Mouse (Mus musculus) forebrain, postnatal 0 days (tissue): ENCODE measurements around the gene Trmt44. TPM values are rescaled to one million over a fixed set of nuclear protein-coding genes. Genes with fewer than 3 reads are reported as not detected.

Experiments
- ATAC-seq: fragments of 200-750 bp; cut with Nextera tagmentation; 2 replicates; pipeline ENCODE4 v1.8.0; 2017; ENCODE audit warnings: mild to moderate bottlenecking, moderate library complexity
- DNase-seq: peaks from one replicate; pipeline ENCODE4 v3.0.0-alpha.2; 2015
- H3K27ac ChIP-seq: fragments of 300-500 bp; sonication (generic); 2 replicates; pipeline ENCODE4 v1.5.1; 2014; ENCODE audit warnings: low read depth, mild to moderate bottlenecking, antibody characterized with exemption, low read length, moderate library complexity, mixed read lengths
- H3K27me3 ChIP-seq: fragments of 300-500 bp; sonication (generic); 2 replicates; pipeline ENCODE4 v1.6.1; 2014; ENCODE audit warnings: mild to moderate bottlenecking, low read length, mixed read lengths; ENCODE audit not compliant: insufficient read depth
- H3K36me3 ChIP-seq: fragments of 300-500 bp; sonication (generic); 2 replicates; pipeline ENCODE4 v1.6.1; 2014; ENCODE audit warnings: mild to moderate bottlenecking, moderate library complexity; ENCODE audit not compliant: insufficient read depth
- H3K4me1 ChIP-seq: fragments of 300-500 bp; sonication (generic); 2 replicates; pipeline ENCODE4 v1.6.1; 2014; ENCODE audit warnings: antibody characterized with exemption; ENCODE audit not compliant: insufficient read depth
- H3K4me2 ChIP-seq: fragments of 300-500 bp; sonication (generic); 2 replicates; pipeline ENCODE4 v1.6.1; 2014; ENCODE audit warnings: low read depth, mild to moderate bottlenecking, moderate library complexity
- H3K4me3 ChIP-seq: fragments of 300-500 bp; sonication (generic); 2 replicates; pipeline ENCODE4 v1.5.1; 2014; ENCODE audit warnings: low read depth, low read length, mixed read lengths
- H3K9ac ChIP-seq: fragments of 300-500 bp; sonication (generic); 2 replicates; pipeline ENCODE4 v1.6.1; 2014; ENCODE audit warnings: mild to moderate bottlenecking
- H3K9me3 ChIP-seq: fragments of 300-500 bp; sonication (generic); 2 replicates; pipeline ENCODE4 v1.6.1; 2016; ENCODE audit warnings: low read length
- CTCF ChIP-seq: sonication (generic); IDR thresholded peaks from 2 replicates; pipeline ENCODE4 v1.5.1; 2016; ENCODE audit warnings: antibody characterized with exemption, control low read depth, low read depth
- WGBS: fragments of 180-500 bp; shearing (Covaris S2); extraction: QIAGEN DNeasy Blood & Tissue Kit; methylation state at CpG from one replicate; pipeline ENCODE4 v1.1.7; 2014; 5-methylcytosine and 5-hydroxymethylcytosine counted together
- polyA plus RNA-seq: library from polyadenylated mRNA; unstranded; fragments of >200 nt; fragmentation: Nextera tagmentation; extraction: Ambion mirVana; gene quantifications from 2 replicates; pipeline ENCODE4 v1.2.1, GENCODE M21; 2015
- total RNA-seq: library from RNA; depleted of rRNA; stranded (reverse); fragments of >200 nt; gene quantifications from 2 replicates; pipeline ENCODE4 v1.2.3, GENCODE M21; 2014

Trmt44 gene
- total and polyA plus RNA-seq, 2 experiments from 2014 or later, result 3.5 to 12.3 TPM

GRCm38 (mm10) chr5:35579247-35579893, 4.5 kb upstream of the Trmt44 start:
- Histone ChIP-seq H3K36me3 (no peaks in the 10 kb centered on the region), H3K9me3 (no peaks in the 10 kb centered on the region), H3K27ac (no peak overlapping the region), H3K27me3 (no peaks in the 10 kb centered on the region), H3K4me3 (no peak overlapping the region), H3K4me1 (peaks cover 18% of the 10 kb centered on the region), H3K4me2 (no peak overlapping the region), H3K9ac (no peak overlapping the region)
- ATAC-seq (no peak), DNase-seq (no peak)
- no peak for TF ChIP-seq CTCF
- 62% methylated on average over 5 of the region's 5 CpGs for WGBS

- Histone ChIP-seq H3K4me2 (no peak overlapping the region), H3K36me3 (0 out of 2 replicates have a peak, but pooled peaks cover 2% of the 10 kb centered on the region), H3K4me1 (peaks cover 18% of the 10 kb centered on the region), H3K27me3 (no peaks in the 10 kb centered on the region), H3K4me3 (no peak overlapping the region), H3K9me3 (no peaks in the 10 kb centered on the region), H3K9ac (no peak overlapping the region), H3K27ac (no peak overlapping the region)
- DNase-seq (no peak), ATAC-seq (no peak)
- 72% methylated on average over 2 of the region's 2 CpGs for WGBS
- no peak for TF ChIP-seq CTCF
Observed at GRCm38 (mm10) chr5:35578411-35578810, 3.5 kb upstream of the Trmt44 start.

- ATAC-seq (no peak), DNase-seq (no peak)
- Histone ChIP-seq H3K36me3 (peaks cover 10% of the 10 kb centered on the region; the same call in 1 of the 2 replicates), H3K9me3 (no peaks in the 10 kb centered on the region), H3K27me3 (no peaks in the 10 kb centered on the region), H3K27ac (no peak overlapping the region), H3K9ac (no peak overlapping the region), H3K4me2 (no peak overlapping the region), H3K4me3 (no peak overlapping the region), H3K4me1 (peaks cover 10% of the 10 kb centered on the region)
- no peak for TF ChIP-seq CTCF
- 90% methylated on average over 10 of the region's 10 CpGs for WGBS
Observed at GRCm38 (mm10) chr5:35576409-35577020, 1.6 kb upstream of the Trmt44 start.

- Histone ChIP-seq H3K4me2 (no peak overlapping the region), H3K9ac (no peak overlapping the region), H3K9me3 (no peaks in the 10 kb centered on the region), H3K36me3 (peaks cover 55% of the 10 kb centered on the region), H3K27me3 (no peaks in the 10 kb centered on the region), H3K4me1 (peaks cover 10% of the 10 kb centered on the region), H3K27ac (no peak overlapping the region), H3K4me3 (no peak overlapping the region)
- ATAC-seq (no peak), DNase-seq (no peak)
- 93% methylated on average over 6 of the region's 6 CpGs for WGBS
- no peak for TF ChIP-seq CTCF
Observed at GRCm38 (mm10) chr5:35571546-35571945, 3.3 kb downstream of the Trmt44 start.

DNA sequence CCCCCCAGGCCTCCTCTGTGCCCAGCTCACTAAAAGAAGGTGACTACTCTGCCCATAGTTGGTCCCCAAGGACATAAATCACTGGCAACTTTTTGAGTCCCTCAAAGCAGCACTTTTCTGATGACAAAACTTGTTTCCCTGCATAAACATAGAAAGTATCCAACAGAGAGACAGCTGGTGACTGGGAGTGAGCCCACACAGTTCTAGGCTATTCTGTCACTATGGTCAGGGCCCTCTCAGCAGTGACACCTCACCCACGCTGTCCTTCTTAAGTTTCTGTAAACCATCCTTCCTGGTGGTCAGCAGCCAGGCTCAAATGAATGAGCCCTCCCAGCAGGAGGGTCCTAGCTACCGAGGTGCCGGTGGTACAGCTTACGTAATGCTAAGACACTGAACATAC, 8.2 kb downstream of the Trmt44 start:
- peaks cover 93% of the 10 kb centered on the region for H3K36me3 ChIP-seq
- WGBS, result 87% methylated on average over 4 of the region's 4 CpGs

GRCm38 (mm10) chr5:35565217-35565616, 9.7 kb downstream of the Trmt44 start:
- DNase-seq (no peak), ATAC-seq (no peak)
- H3K4me3 ChIP-seq, result no peak overlapping the region
- TF ChIP-seq CTCF, result no peak
- H3K9me3 ChIP-seq, result no peaks in the 10 kb centered on the region
- H3K4me2 ChIP-seq, result no peak overlapping the region
- peaks cover 89% of the 10 kb centered on the region for H3K36me3 ChIP-seq
- H3K27ac ChIP-seq, result no peak overlapping the region
- H3K4me1 ChIP-seq, result no peaks in the 10 kb centered on the region
- no peaks in the 10 kb centered on the region for H3K27me3 ChIP-seq
- H3K9ac ChIP-seq, result no peak overlapping the region
- 89% methylated on average over 9 of the region's 9 CpGs for WGBS

More for the DNA sequence above, 8.2 kb downstream of the Trmt44 start:
- Histone ChIP-seq H3K4me1 (no peaks in the 10 kb centered on the region), H3K9ac (no peak overlapping the region), H3K4me2 (no peak overlapping the region), H3K4me3 (no peak overlapping the region), H3K27ac (no peak overlapping the region), H3K27me3 (no peaks in the 10 kb centered on the region), H3K9me3 (no peaks in the 10 kb centered on the region)
- no peak for TF ChIP-seq CTCF
- ATAC-seq (no peak), DNase-seq (no peak)

- 4% methylated on average over 1 of the region's 1 CpGs for WGBS
- H3K36me3 ChIP-seq, result peaks cover 88% of the 10 kb centered on the region
- peak; percentile 55 for DNase-seq
- no peak overlapping the region for H3K9ac ChIP-seq
- no peak overlapping the region for H3K4me2 ChIP-seq
- H3K4me1 ChIP-seq, result no peaks in the 10 kb centered on the region
- H3K9me3 ChIP-seq, result no peaks in the 10 kb centered on the region
- no peak overlapping the region for H3K4me3 ChIP-seq
- H3K27me3 ChIP-seq, result no peaks in the 10 kb centered on the region
- peak; percentile 90 for TF ChIP-seq CTCF
- no peak overlapping the region for H3K27ac ChIP-seq
- ATAC-seq, result peak; percentile 54; the same call in 1 of the 2 replicates
Observed at GRCm38 (mm10) chr5:35563449-35563848, 11.4 kb downstream of the Trmt44 start.
